Mouse (Mus musculus) gastrocnemius, adult 2 months (tissue): ENCODE results near the gene Capn10. TPM values are rescaled to one million over a fixed set of nuclear protein-coding genes. Genes with fewer than 3 reads are reported as not detected.
"Not testable (repeated sequence)": the region's sequence is repeated elsewhere in the genome, so short reads cannot be mapped to it uniquely, and the experiment has no call there.

ENCODE experiments used
- DNase-seq: peaks from one replicate; pipeline ENCODE4 v3.0.0; 2022
- H3K27ac ChIP-seq: fragments of 200-600 bp; 2 replicates; pipeline ENCODE4 v1.8.1; 2022; ENCODE audit warnings: mild to moderate bottlenecking
- H3K4me3 ChIP-seq: fragments of 200-600 bp; 2 replicates; pipeline ENCODE4 v1.8.1; 2022; ENCODE audit warnings: mild to moderate bottlenecking, moderate library complexity
- CTCF ChIP-seq: fragments of 200-600 bp; IDR thresholded peaks from 2 replicates; pipeline ENCODE4 v1.8.1; 2022; ENCODE audit warnings: antibody characterized with exemption, mild to moderate bottlenecking, moderate library complexity
- intact Hi-C: fragments of 180-260 bp; cut with DNase I; formaldehyde crosslinking; loops from one replicate; pipeline ENCODE4 v1.15.1; 2025
- total RNA-seq, 2 experiments: library from RNA; stranded (reverse); gene quantifications; 2 replicates each; pipeline ENCODE4 v1.2.3; 2021

The Capn10 gene
- total RNA-seq, 2 experiments from 2014 or later = 4.8 to 5.5 TPM

GRCm38 (mm10) chr1:92956571-92957335 is 22.6 kb downstream of the Capn10 start:
- H3K27ac ChIP-seq = not testable (repeated sequence)
- peak overlapping the region; percentile 57 for H3K4me3 ChIP-seq
- TF ChIP-seq CTCF = peak; percentile 86
- intact Hi-C loops = loop anchor here (2.0 kb wide), 1 partner anchor 54 kb away; no protein-coding TSS in a partner anchor
- peak; percentile 69 for DNase-seq

DNA sequence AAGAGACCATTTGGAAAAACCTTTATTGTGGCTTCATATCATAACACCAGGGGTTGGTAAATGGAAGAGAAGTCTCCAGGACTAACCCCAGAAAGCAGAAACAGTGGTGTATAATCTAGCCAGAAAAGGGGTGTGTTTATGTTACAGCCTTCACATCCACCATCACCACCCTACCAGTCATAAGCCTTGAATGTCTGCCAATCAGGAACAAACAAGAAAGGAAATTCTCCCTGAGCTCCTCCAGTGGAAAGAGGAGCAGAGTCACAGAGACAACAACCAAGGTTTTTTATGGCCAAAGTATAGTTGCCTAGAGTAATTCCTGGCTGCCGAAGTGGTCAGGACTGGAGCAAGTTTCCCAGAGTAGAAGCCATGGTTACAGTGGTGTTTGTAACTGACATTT is 24.8 kb downstream of the Capn10 start:
- no peak for DNase-seq
- TF ChIP-seq CTCF = no peak
- H3K27ac ChIP-seq = no peak overlapping the region
- no peak overlapping the region for H3K4me3 ChIP-seq
- intact Hi-C loops = no loop called here

DNA sequence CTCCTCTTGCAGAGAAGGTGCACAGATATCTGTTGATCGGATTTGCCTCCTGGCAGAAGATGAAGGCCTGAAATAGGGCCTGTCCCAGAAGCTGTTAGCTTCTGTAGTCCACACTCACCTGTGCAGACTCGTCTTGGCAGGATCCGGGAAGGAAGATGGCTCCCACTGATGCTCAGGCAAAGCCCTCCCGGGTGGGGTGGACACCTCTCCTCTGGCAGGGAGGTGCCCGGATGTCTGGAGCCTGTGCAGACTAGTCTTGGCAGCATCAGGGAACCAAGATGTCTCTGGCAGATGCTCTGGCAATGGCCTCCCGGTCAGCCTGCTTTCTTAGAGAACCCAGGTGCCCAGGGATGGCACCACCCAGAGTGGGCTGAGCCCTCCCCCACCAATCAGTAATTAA is 36.6 kb downstream of the Capn10 start:
- H3K4me3 ChIP-seq, intact Hi-C loops, H3K27ac ChIP-seq, DNase-seq: not testable (repeated sequence)

GRCm38 (mm10) chr1:92971879-92972795 is 38.0 kb downstream of the Capn10 start:
- no peak for TF ChIP-seq CTCF

DNA sequence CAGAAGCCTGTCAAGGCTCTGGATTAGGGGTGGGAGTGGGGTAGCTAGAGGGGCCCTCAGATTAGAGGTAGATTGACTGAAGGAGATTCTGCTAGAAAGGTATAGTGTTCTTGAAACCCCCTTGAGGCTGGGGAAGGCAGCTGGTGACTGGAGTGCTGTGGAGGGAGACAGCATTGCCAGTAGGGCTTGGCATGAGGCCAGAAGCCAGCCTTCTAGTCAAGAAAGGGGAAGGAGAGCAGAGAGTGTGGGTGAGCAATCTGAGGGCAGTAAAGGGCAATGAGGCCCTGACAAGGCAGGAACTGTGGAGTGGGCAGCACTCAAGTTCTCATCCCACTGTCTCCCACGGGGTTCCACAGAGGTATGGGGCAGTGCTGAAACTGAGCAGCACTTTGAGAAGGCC is 38.7 kb downstream of the Capn10 start:
- H3K4me3 ChIP-seq = no peak overlapping the region
- no peak for TF ChIP-seq CTCF
- peak; percentile 49 for DNase-seq
- H3K27ac ChIP-seq = no peak overlapping the region
- intact Hi-C loops = no loop called here

More at GRCm38 (mm10) chr1:92971879-92972795, 38.0 kb downstream of the Capn10 start:
- intact Hi-C loops = no loop called here
- DNase-seq = no peak
- Histone ChIP-seq H3K27ac (no peak overlapping the region), H3K4me3 (no peak overlapping the region)

GRCm38 (mm10) chr1:92976141-92976566 is 42.0 kb downstream of the Capn10 start:
- Histone ChIP-seq H3K27ac (no peak overlapping the region), H3K4me3 (no peak overlapping the region)
- no peak for DNase-seq
- intact Hi-C loops = no loop called here
- TF ChIP-seq CTCF = no peak

GRCm38 (mm10) chr1:92978645-92979044 is 44.5 kb downstream of the Capn10 start:
- H3K4me3 ChIP-seq = no peak overlapping the region
- H3K27ac ChIP-seq = no peak overlapping the region
- TF ChIP-seq CTCF = no peak
- intact Hi-C loops = no loop called here
- DNase-seq = no peak

GRCm38 (mm10) chr1:92979073-92979602 is 45.0 kb downstream of the Capn10 start:
- no peak for TF ChIP-seq CTCF
- H3K4me3 ChIP-seq = no peak overlapping the region
- DNase-seq = no peak
- intact Hi-C loops = no loop called here
- H3K27ac ChIP-seq = no peak overlapping the region

GRCm38 (mm10) chr1:92981056-92981845 is 47.1 kb downstream of the Capn10 start:
- Histone ChIP-seq H3K4me3 (no peak overlapping the region), H3K27ac (peak overlapping the region; percentile 71)
- no peak for TF ChIP-seq CTCF
- DNase-seq = peak; percentile 60
- intact Hi-C loops = no loop called here

DNA sequence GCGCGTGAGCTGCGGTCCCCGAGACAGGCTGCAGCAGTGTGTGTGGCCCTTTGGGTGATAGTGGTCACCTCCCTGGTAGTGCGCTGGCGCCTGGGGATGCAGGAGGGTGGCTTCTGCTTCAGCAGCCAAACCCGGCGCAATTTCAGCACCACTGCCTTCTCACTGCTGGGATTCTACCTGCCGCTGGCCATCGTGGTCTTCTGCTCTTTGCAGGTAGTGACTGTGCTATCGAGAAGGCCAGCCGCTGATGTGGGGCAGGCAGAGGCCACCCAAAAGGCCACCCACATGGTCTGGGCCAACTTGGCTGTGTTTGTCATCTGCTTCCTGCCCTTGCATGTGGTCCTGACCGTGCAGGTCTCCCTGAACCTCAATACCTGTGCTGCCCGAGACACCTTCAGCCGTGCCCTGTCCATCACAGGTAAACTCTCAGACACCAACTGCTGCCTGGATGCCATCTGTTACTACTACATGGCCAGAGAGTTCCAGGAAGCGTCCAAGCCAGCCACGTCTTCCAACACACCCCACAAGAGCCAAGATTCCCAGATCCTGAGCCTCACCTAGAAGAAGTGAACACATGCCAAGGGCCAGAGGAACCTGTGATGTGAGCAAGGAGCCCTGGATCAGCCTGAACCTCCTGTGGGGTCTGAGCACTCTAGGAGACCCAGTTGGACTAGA is 48.9 kb downstream of the Capn10 start:
- Histone ChIP-seq H3K27ac (no peak overlapping the region), H3K4me3 (no peak overlapping the region)
- DNase-seq = no peak
- no peak for TF ChIP-seq CTCF
- intact Hi-C loops = no loop called here

GRCm38 (mm10) chr1:92984999-92985398 is 50.8 kb downstream of the Capn10 start:
- DNase-seq = no peak
- Histone ChIP-seq H3K27ac (no peak overlapping the region), H3K4me3 (no peak overlapping the region)
- peak; percentile 23; the same call in 1 of the 2 replicates for TF ChIP-seq CTCF
- intact Hi-C loops = no loop called here

DNA sequence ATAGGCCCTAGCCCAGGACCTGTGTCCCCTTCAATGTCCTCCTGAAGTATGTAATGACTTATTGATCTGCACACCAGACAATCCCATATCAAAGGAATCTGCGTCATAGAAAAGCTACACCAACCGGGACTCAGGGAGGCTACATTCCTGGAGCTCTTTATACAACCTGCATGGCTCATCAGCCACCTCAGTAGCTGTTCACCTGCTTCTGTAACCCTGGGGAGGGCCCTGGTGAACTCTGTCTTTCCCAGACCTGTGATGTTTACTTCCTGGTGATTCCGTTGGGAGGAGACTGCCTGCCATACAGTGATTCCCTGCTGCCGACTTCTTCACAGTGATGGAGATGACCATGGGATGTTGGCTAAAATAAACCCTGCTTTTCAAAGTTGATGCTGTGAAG is 54.7 kb downstream of the Capn10 start:
- intact Hi-C loops = no loop called here
- no peak overlapping the region for H3K27ac ChIP-seq
- TF ChIP-seq CTCF = no peak
- DNase-seq = no peak
- H3K4me3 ChIP-seq = no peak overlapping the region
